Mouse (Mus musculus): ENCODE results near the gene Fuca1. TPM values are rescaled to one million over a fixed set of nuclear protein-coding genes. Genes with fewer than 3 reads are reported as not detected.

The Fuca1 gene
- polyA plus RNA-seq (2012; ENCODE audit: low replicate concordance): 11.8 and 14.9 TPM in 2 replicates

GRCm38 (mm10) chr4:135920304-135921241, at the start of gene Fuca1:
TSS of gene Fuca1 (plus strand) at chr4:135920735.

GRCm38 (mm10) chr4:135873526-135874202, 46.9 kb upstream of the Fuca1 start, which contains the start of gene Pnrc2:
TSS of gene Pnrc2 (minus strand) at chr4:135873850.

GRCm38 (mm10) chr4:135895071-135895571, 25.4 kb upstream of the Fuca1 start, which contains the start of gene Cnr2:
TSS of gene Cnr2 (plus strand) at chr4:135895394.

GRCm38 (mm10) chr4:135946278-135946658, 25.7 kb downstream of the Fuca1 start, which contains the start of gene Hmgcl:
TSS of gene Hmgcl (plus strand) at chr4:135946448.

GRCm38 (mm10) chr4:135963457-135964193, 43.1 kb downstream of the Fuca1 start, which contains the start of gene Gale:
TSS of gene Gale (plus strand) at chr4:135963727.

GRCm38 (mm10) chr4:135972556-135972906, 52.0 kb downstream of the Fuca1 start, which contains the start of gene Lypla2:
TSS of gene Lypla2 (minus strand) at chr4:135972626.

GRCm38 (mm10) chr4:135986943-135987710, 66.6 kb downstream of the Fuca1 start, which contains the start of gene Pithd1:
TSS of gene Pithd1 (minus strand) at chr4:135987264.

Other genes with a start within 250 kb of the Fuca1 start
- gene Ifnlr1, start 234.4 kb upstream of the Fuca1 start, polyA plus RNA-seq (2012; ENCODE audit: low replicate concordance): 0.13 and 0.16 TPM in 2 replicates
- not detected in 2 replicates for gene Il22ra1, start 192.6 kb upstream of the Fuca1 start, polyA plus RNA-seq (2012; ENCODE audit: low replicate concordance)
- 0.07 and 0.09 TPM in 2 replicates for gene Myom3, start 161.0 kb upstream of the Fuca1 start, polyA plus RNA-seq (2012; ENCODE audit: low replicate concordance)
- gene Srsf10, start 65.0 kb upstream of the Fuca1 start, polyA plus RNA-seq (2012; ENCODE audit: low replicate concordance): 373 and 452 TPM in 2 replicates
- 1.2 and 6.1 TPM in 2 replicates for gene Pnrc2, start 46.9 kb upstream of the Fuca1 start, polyA plus RNA-seq (2012; ENCODE audit: low replicate concordance)
- gene Cnr2, start 25.3 kb upstream of the Fuca1 start, polyA plus RNA-seq (2012; ENCODE audit: low replicate concordance): 2.5 and 9.4 TPM in 2 replicates
- gene Hmgcl, start 25.7 kb downstream of the Fuca1 start, polyA plus RNA-seq (2012; ENCODE audit: low replicate concordance): 17.4 and 32.0 TPM in 2 replicates
- gene Gale, start 43.0 kb downstream of the Fuca1 start, polyA plus RNA-seq (2012; ENCODE audit: low replicate concordance): 13.9 and 30.1 TPM in 2 replicates
- gene Lypla2, start 51.9 kb downstream of the Fuca1 start, polyA plus RNA-seq (2012; ENCODE audit: low replicate concordance): 401 and 495 TPM in 2 replicates
- gene Pithd1, start 66.5 kb downstream of the Fuca1 start, polyA plus RNA-seq (2012; ENCODE audit: low replicate concordance): 20.6 and 96.9 TPM in 2 replicates
- gene Eloa, start 101.0 kb downstream of the Fuca1 start, polyA plus RNA-seq (2012; ENCODE audit: low replicate concordance): 4.6 and 6.3 TPM in 2 replicates
- gene Rpl11, start 132.7 kb downstream of the Fuca1 start, polyA plus RNA-seq (2012; ENCODE audit: low replicate concordance): 692 and 1,423 TPM in 2 replicates
- 15.8 and 17.4 TPM in 2 replicates for gene Id3, start 222.8 kb downstream of the Fuca1 start, polyA plus RNA-seq (2012; ENCODE audit: low replicate concordance)

Measured in leukemia stem cell, adult 10-12 weeks (primary cell).